Comparison of ENCODE assay signal across 16 mouse cellular contexts in genomic region chr1:86822266-86822665, GRCm38 (mm10).
DNase-seq lines count a peak whose midpoint lies in the region.
"Had no signal": no experiment of that assay in that cellular context is flagged by ENCODE, and none has a peak within 500 bp of the region (broad histone marks: within the 10 kb centered on the region; RNA-seq: fewer than 3 reads in every experiment).

No protein-coding gene starts in this region.

- DNase-seq in adrenal gland, adult (ENCODE audit: inconsistent age in 2 of 2, low spot score in 1 of 2), result peak; percentile 39 to 81
- no peak for DNase-seq in adrenal gland, postnatal 4 days (ENCODE audit: low spot score in 2 of 2)
- DNase-seq in Muller cell, postnatal 12 days (ENCODE audit: inconsistent ontology term), result peak; percentile 33
- DNase-seq in adrenal gland, postnatal 14 days, result peak; percentile 11
- peak; percentile 17 for DNase-seq in fibroblast of lung, adult 2 months (ENCODE audit: low read depth)
- no peak for DNase-seq in frontal cortex, postnatal 25 days (ENCODE audit: low spot score in 2 of 2)
- no peak for DNase-seq in gastrocnemius, postnatal 25 days
- no peak for DNase-seq in embryo, embryonic 9.5 days (ENCODE audit: extremely low spot score)
- DNase-seq: cerebellum, adult 11 months; cerebellum, adult 2 months; cerebellum, adult 9-11 months; cerebellum, postnatal 25 days; forebrain, postnatal 0 days; heart, adult 11 months; kidney, adult 18-20 months; kidney, adult 9 months had no signal

Comparison
In these comparisons a context has a peak if more than half of its experiments do, and no peak if none do; other contexts are left out.
1. DNase-seq: peak in adrenal gland, adult (2 of 2), Muller cell, postnatal 12 days (single experiment), adrenal gland, postnatal 14 days (single experiment) and fibroblast of lung, adult 2 months (single experiment); none in adrenal gland, postnatal 4 days (0 of 2), frontal cortex, postnatal 25 days (0 of 2), gastrocnemius, postnatal 25 days (single experiment) and embryo, embryonic 9.5 days (single experiment).